Mouse (Mus musculus) adrenal gland, adult 18-20 months (tissue): ENCODE results near the gene Casc4. TPM values are rescaled to one million over a fixed set of nuclear protein-coding genes. Genes with fewer than 3 reads are reported as not detected.

Experiments
- DNase-seq, 2 experiments: peaks; one replicate each; pipeline ENCODE4 v3.0.0; 2021 to 2022; ENCODE audit warnings: low spot score in 2 of 2
- long read RNA-seq, 2 experiments: library from polyadenylated mRNA; stranded (forward); transcript quantifications; one replicate each; pipeline ENCODE4 v2.0.0; 2021
- total RNA-seq, 2 experiments: library from RNA; stranded (reverse); gene quantifications; 1 replicate in 1 of 2; 2 replicates in 1 of 2; pipeline ENCODE4 v1.2.3; 2021

The Casc4 gene
- 10 to 100 TPM; 35.8 to 49.0 TPM for total RNA-seq
- long read RNA-seq, experiment 1, full-length matches to known transcripts = 7 of 9 reads
- long read RNA-seq, experiment 1, partial matches to known transcripts = 1 of 9 reads
- long read RNA-seq, experiment 1, other reads (novel, unspliced or antisense) = 1 of 9 reads
- long read RNA-seq, experiment 2, full-length matches to known transcripts = 5 of 15 reads
- long read RNA-seq, experiment 2, partial matches to known transcripts = 8 of 15 reads
- long read RNA-seq, experiment 2, other reads (novel, unspliced or antisense) = 2 of 15 reads

DNA sequence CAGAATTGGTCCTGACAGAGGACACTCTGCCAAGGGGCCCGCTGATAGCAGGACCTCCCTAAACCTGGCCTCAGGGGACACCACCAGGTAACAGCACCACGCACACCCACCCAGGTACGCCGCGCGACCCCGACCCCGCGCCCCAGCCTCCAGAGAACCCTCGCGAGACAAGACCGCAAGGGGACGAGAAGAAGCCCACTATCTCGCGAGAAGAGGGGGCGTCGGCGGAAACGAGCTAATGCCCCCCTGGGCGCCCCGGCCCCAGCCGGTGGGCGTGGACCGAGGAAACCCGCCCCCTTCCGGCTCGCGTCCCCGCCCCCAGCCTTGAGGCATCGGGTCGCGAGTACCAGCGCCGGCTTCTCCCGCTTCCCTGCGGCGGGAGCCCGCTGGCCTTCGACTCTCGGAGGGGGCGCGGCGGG lies at the start of gene Casc4:
Gene Casc4 (plus strand): TSS at position 339 of the 419 bp plus-strand sequence.
- peak; percentile 71 to 73 for DNase-seq

- DNase-seq = no peak
Measured at GRCm38 (mm10) chr2:121821787-121822186, 45.0 kb upstream of the Casc4 start.

DNA sequence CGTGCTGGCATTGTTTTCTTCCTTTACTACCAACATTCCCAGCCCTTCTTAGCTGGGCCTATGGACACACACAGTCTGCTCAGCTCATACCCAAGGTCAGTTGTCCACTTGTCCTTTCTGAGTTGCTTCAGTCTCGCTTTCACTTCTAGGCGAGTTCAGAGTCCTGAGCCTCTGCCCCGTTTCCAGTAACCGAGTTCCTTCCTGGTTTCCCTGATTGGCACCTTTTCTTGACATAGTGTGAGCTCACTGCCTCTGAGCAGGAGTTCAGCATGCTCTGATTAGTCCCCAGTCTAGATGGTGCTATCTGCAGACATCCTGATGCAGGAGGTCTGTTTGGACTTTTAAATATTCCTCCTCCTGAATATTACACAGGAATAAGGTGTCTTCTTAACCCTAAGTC lies 42.1 kb upstream of the Casc4 start:
- no peak for DNase-seq

DNA sequence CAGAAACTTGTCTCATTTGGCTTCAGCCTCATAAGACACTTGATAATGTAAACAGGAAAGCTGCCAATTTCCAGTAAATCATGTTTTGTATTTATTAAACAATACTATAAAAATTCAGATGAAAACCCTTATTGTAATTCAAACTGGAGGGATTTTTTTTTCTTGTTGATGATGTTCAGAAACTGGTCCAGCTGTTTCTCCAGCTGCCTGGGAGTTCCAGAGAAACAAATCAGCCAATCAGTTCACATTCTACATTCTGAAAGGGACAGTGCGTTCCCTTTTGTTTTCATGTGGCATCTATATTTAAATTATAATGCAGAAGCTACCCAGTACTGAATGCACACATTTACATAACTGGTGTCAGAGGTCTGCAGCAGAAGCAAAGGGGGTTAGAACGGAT lies 40.6 kb upstream of the Casc4 start:
- DNase-seq = no peak

- DNase-seq = no peak
Measured at GRCm38 (mm10) chr2:121828411-121828810, 38.4 kb upstream of the Casc4 start.

DNA sequence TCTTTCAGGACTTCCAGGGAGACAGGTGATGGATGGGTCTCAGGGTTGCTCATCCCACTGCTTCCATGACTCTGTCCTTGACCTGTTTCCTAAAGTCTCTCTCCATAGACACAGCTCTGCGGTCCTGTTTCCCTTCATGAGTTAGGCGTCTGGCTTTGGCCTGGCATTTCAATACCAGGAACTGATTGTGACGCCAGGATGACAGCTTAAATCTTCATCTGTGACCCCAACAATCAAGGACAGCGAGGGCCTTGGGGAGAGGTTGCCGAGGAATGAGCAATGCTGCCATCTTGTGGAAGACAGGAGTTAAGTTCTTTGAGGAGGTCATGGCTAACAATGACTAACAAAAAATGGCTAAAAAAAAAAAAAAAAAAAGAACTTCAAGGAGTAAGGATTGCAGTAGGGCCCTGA lies 34.3 kb upstream of the Casc4 start:
- DNase-seq = peak; percentile 29 to 52

- no peak for DNase-seq
Measured at GRCm38 (mm10) chr2:121834926-121835325, 31.8 kb upstream of the Casc4 start.

DNA sequence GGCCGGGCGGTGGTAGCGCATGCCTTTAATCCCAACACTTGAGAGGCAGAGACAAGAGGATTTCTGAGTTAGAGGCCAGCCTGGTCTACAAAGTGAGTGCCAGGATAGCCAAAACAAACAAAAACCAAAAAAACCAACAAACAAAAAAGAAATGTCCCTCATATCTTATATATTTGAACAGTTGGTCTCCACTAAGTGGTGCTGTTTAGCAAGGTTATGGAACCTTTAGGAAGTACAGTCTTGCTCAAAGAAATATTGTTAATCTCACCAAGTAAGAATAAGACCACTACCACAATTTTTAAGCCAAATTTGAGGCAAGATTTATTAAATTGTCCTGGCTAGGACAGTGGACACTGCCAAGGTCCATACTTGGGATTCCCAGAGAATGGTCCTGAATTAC lies 25.3 kb upstream of the Casc4 start:
- no peak for DNase-seq

DNA sequence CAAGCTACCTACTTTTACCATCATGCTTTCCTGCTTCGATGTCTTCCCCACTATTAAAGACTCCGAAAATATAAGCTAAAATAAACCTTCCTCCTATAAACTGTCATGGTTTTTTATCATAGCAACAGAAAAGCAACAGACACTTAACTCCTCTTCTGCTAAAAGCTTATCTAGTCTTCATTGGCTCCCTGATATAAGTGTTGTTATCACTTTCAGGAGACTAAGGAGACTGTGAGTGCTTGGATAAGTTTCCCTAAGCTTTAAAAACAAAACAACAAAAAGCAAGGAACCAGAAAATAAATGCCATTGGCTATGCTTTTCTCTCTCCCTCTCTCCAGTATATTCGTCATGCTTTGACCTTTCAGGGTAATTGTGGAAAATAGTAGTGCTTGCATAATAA lies 24.5 kb upstream of the Casc4 start:
- DNase-seq = no peak

DNA sequence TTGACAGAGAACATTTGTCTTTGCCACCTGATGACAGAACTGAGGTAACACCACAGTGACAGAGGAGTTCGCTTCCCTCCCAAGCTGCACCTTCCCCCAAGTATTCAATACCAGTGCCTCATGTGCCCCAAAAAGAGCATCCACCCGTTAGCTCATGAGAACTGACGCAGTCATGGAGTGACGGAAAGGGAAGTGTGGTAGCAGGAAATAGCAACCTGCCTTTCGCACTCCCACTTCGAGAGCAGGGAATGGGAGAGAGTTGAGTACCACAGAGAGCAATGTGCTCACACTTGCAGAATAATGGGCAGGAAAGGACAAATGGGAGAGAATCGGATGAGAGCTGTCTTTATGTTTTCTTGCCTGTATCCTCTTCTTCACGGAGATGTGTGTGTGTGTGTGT lies 20.7 kb upstream of the Casc4 start:
- DNase-seq = no peak

GRCm38 (mm10) chr2:121852045-121852444 lies 14.7 kb upstream of the Casc4 start:
- DNase-seq = no peak

GRCm38 (mm10) chr2:121853974-121854373 lies 12.8 kb upstream of the Casc4 start:
- no peak for DNase-seq

- no peak for DNase-seq
Measured at GRCm38 (mm10) chr2:121859380-121859980, 7.3 kb upstream of the Casc4 start.

DNA sequence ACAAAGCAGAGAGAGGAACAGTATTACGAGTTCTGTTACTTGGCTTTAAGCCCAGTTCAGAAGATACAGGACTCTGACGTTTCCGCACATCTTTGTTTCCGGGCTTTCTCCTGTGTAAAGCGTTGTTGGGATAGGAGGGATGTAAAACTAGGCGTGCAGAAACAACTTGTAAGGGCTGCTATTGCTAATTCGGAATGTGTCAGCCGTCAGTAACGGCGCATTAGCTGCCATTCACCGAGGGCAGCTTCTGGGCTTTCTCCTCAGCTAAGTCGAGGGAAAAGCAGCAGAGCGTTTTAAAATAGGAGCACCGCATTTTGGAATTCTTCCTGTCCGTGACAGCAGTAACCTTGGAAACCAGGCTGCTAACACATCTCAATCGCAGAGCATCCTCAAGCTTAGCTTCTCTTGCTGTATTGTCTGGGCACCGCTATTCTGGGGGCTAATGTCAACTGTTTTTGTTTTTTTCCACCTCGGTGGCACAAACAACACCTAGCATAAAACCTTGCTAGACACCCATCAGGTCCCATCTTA lies 634 bp upstream of the Casc4 start:
- peak in 1 of 2 experiments; percentile 14 for DNase-seq

- peak; percentile 20 to 42 for DNase-seq
Measured at GRCm38 (mm10) chr2:121867051-121867928, 520 bp downstream of the Casc4 start.

- DNase-seq = no peak
Measured at GRCm38 (mm10) chr2:121879506-121879905, 12.7 kb downstream of the Casc4 start.

DNA sequence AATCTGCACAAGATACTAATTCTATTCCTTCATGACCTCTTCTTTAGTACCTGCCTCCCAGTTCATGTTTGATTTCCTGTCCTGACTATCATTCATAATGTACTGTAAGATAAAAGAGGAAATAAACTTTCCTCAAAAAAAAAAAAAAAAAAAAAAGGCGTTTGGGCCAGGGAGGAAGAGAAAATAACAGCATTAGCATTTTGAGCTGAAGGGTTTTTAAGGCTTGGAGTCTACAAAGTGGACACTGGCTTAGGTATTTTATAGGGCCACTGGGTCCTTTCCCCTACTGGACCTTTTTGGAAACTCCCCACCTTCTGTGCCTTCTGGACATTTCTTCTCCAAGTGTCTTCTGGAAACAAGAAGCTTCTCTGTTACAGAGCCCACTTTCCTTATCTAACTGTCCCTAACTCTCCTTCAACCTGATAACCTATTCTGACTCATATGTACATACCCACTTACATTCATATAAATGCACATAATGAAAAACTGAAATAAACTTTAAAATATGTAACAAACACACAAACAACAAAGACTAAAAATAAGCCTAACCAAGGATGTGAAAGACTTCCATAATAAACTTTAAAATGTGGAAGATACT lies 18.8 kb downstream of the Casc4 start:
- no peak for DNase-seq

DNA sequence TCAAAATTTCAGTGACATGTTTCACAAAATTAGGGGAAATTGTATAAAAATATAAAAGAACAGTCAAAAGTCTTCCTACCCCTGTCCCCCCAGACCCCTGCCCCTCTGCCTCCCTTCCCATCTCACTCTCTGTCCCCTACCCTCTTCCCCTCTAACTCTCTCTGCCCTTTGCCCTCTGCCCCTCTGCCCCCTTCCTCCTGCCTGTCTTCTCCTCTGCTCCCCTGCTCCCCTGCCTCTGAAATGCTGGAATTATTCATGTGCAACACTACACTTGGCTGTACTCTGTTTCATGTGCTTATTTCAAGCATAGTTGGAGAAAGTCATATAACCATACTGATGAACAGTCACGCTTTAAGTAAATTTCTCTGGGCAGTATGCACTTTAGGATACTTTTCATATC lies 19.6 kb downstream of the Casc4 start:
- no peak for DNase-seq

DNA sequence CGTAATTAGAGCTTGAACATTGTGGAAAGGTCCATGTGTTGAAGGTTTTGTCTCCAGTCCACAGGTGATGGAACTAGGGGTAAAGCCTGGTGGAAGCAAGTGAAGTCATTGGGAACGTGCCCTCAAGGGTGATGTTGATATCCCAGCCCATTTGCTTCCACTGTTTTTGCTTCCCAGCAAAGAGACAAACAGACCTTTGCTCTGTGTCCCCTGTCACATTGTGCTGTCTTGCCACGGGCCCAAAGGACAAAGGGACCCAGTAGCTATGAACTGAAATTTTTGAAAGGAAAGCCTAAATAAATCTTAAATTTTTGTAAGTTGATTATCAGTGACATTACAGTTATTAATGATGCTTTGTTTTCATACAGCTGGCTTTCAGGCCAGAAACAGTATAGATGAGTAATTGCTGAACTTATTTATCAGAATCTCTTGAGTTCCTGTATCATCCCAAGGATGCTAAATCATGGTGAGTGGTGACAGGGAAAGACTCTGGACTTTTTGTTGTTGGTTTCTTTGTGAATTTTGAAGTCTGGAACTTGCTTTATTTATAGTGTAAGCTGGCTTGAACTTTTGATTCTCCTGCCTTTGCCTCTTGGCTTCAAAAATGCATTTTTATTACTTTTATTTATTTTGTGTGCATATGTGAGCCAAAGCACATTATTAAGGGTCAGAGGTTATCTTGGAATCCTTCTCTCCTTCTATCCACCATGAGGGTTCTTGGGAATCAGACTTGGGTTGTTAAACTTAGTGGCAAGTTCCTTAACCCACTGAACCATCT lies 22.1 kb downstream of the Casc4 start:
- DNase-seq = no peak

DNA sequence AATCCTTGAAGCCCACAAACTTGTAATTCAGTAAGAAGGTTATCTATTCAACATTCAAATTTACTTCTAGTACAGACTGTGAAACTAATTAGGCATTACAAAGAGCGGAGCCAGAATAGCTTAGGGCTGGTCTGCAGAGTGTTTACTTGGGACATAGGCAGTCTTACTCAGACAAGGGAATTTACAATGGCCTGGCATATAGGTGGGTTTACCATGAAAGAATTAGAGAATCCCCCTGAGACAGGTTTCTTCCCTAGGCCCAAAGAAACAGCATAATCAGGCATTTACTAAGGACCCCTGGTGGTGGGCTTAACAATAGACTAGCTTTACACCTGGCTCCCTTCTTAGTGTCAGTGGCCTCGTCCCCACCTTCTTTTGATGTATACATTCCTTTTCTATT lies 28.5 kb downstream of the Casc4 start:
- DNase-seq = no peak

- no peak for DNase-seq
Measured at GRCm38 (mm10) chr2:121896825-121897224, 30.1 kb downstream of the Casc4 start.
